Mouse (Mus musculus) ES-E14 (cell line): Measurements from ENCODE around the gene Cep128.

Source experiments
- CHD2 ChIP-seq: IDR thresholded peaks from 2 replicates; pipeline ENCODE4 v1.6.1; 2014; ENCODE audit warnings: mild to moderate bottlenecking, low read depth, low read length, inconsistent platforms
- ZC3H11A ChIP-seq: IDR thresholded peaks from 2 replicates; pipeline ENCODE4 v1.6.1; 2012; ENCODE audit warnings: low read depth, mild to moderate bottlenecking, inconsistent platforms, low read length, borderline replicate concordance
- ZNF384 ChIP-seq: IDR thresholded peaks from 2 replicates; pipeline ENCODE4 v1.6.1; 2012; ENCODE audit warnings: low read depth, low read length, inconsistent platforms

DNA sequence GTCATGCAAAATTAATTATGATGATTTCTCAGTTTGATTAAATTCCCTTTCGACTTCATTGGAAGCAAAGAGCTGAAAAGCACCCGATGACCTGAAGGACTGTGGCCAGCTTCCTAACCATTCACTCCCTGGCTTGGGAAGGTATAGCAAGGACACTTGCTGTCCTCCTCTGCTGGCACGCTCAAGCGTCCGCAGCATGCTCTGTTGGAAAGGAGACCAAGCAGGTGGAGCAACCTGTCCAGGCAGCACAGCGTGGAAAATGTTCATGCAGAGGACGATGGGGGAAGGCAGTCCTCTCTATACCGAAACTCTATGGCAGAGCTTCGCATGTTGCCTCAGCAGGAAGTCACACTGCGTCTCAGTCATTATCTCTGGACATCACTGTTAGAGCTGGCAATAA is 327.3 kb downstream of the Cep128 start:
- TF ChIP-seq ZC3H11A (no peak), CHD2 (no peak), ZNF384 (no peak)
